Mouse (Mus musculus) adrenal gland, adult (tissue): Measurements from ENCODE around the gene Cym.
A peak's percentile ranks its signal among the peaks of the same experiment; 100 is the strongest.

Experiments used
- DNase-seq, 2 experiments: peaks; one replicate each; pipeline ENCODE4 v3.0.0; 2022 to 2023; ENCODE audit warnings: low spot score in 1 of 2; ENCODE audit not compliant: inconsistent age in 2 of 2

Gene Cym

GRCm38 (mm10) chr3:107229221-107229620 lies 7.7 kb upstream of the Cym start:
- no peak for DNase-seq

DNA sequence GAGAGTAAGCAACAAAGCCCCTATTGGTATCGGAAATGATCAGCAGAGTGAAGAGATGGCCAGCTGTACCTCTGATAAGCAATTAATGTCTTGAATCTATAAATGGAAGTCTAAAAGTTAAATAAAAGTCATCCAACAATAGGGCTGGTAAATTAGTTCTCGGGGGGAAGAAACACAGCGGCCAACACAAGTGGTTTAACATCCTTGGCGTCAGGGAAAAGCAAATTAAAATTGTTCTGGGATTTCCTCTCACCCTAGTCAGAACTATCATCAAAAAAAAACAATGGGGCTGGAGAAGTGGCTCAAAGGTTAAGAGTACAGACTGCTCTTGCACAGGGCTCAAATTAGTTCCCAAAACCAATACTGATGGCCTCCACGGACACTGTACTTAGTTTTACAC lies 4.3 kb upstream of the Cym start:
- DNase-seq: no peak

DNA sequence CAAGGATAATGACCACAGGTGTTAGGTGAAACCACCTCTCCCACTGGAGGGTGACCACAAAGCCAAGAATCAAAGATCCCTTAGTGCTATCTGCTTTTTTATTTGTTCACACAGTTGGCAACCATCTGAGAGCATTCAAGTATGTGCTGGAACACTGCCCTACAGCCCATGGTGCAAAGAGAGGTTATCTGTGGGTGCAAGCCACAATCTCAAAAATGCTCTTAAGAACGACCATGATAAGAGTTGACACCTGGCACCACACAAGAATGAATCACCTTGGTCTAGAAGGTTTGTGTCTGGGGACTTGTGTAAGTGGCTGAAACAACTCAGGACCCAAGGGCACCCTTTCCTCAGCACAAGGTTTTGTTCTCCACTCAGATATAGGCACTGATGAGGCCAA lies 1.7 kb upstream of the Cym start:
- no peak for DNase-seq

DNA sequence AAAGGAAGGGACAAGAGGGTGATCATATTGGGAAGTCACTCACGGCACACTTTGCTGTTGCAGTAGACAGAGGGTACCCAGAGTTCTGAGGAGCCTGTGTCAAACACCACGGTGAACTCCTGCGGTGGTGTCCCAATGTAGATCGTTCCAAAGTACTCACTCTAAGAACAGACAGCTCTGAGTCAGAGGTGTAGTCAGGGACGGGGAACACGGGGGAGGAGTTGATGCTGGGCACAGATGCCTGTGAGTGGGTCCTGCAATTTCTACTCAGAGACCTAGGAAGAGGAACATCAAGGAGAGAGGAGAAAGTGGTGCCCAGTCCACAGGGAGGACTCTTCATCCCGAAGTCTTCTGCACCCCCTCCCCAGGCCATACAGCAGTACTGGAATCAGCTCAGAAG lies 3.0 kb downstream of the Cym start:
- DNase-seq: no peak

- no peak for DNase-seq
These were observed 4.4 kb downstream of the Cym start for GRCm38 (mm10) chr3:107217101-107217480.

DNA sequence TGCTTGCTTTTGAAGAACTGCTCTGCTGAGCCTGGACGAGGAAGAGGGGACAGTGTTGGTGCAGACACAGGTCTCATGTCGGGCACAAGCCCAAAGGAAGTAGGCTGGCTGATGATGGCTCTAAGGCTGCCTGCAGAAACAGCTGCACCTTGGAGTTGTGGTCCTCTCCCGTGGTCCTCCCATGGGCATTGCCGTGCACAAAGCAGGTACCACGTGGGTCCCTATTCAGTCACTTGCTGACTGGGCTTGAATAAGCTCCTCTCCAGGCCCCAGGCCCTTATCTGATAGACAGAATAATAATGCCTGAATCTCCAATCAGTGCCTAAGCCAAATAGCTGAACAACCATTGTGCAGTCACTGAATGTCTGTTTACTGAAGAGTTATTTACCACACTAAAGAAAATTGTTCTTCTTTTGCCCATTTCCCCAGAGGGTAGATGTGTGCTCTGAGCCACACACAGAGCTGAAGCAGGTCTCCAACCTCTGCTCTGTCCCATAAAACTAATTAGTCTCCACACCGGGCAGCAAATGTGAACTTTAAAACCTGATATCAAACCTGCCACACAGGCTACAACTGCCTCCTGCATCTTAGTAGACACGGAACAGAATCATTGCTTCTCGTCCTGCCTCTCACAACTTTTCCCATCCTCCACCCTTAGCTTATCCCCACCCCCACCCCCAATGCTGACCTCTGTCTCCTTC lies 5.0 kb downstream of the Cym start:
- DNase-seq: no peak

- DNase-seq: no peak
These were observed 6.9 kb downstream of the Cym start for GRCm38 (mm10) chr3:107214606-107215005.

DNA sequence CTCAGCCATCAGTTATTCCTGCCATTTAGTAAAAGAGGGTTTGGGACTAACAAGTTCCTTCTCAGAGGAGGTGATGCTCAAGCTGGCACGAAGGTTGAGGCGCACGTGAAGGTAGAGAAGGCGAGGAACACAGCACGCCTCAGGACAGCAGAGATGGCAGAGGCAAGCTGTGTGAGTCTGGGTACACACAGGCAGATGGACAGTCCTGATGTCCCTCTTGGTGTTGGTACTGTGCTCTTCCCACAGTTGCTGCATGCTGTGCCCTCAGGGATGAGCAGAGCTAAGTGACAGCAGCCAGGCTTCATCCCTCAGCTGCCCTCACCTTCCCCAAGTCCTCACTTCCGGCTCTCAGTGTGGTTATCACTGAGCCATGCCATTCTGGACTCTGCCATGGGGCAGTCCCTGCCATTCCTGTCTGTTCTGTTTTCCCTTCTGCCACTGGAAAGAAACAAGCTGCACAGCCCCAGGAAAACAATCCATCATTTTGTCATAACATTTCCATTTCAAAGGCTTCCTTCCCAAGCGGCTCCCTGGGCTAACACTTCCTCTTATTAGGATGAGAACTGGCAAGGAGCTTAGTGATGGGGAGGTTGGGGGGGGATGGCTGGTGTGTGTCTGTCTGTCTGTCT lies 13.8 kb downstream of the Cym start:
- peak; percentile 14 to 43 for DNase-seq

GRCm38 (mm10) chr3:107206490-107207150 lies 14.9 kb downstream of the Cym start:
- DNase-seq: peak in 1 of 2 experiments; percentile 25

- DNase-seq: peak; percentile 61 to 87
These were observed 15.5 kb downstream of the Cym start for GRCm38 (mm10) chr3:107205994-107206393.

DNA sequence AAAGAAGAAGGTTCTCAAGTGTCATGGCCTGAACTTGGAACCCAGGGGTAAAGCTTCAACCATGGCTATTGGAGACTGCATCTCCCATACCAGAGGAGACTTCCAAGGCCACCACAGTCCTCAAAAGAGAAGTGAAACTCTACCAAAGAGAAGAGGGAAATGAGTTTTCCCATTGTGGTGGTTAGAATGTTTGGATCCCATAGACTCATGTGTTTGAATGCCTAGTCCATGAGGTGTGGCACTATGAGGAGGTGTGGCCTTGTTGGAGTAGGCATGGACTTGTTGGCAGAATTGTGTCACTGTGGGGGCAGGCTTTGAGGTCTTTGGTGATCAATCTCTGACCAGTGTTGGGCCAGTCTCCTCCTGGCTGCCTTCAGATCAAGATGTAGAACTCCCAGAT lies 16.4 kb downstream of the Cym start:
- no peak for DNase-seq

DNA sequence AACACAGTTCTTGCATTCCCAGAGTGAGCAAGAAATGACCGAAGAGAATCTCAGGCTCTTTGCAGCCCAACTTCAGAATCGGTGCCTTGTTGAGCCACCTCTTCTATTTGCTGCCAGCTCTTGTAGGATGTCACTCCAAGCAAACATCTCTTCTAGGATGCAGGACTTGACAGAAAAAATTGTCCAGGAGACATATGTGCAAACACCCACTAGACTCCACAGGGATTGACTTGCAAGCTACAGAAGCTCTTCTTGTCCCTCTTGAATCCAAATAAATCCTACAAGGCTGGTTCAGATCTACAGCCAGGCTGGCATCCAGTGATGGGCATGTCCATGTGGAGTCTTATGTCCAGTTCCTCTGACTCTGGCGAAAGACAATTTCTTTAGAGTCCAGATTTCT lies 17.1 kb downstream of the Cym start:
- DNase-seq: no peak

DNA sequence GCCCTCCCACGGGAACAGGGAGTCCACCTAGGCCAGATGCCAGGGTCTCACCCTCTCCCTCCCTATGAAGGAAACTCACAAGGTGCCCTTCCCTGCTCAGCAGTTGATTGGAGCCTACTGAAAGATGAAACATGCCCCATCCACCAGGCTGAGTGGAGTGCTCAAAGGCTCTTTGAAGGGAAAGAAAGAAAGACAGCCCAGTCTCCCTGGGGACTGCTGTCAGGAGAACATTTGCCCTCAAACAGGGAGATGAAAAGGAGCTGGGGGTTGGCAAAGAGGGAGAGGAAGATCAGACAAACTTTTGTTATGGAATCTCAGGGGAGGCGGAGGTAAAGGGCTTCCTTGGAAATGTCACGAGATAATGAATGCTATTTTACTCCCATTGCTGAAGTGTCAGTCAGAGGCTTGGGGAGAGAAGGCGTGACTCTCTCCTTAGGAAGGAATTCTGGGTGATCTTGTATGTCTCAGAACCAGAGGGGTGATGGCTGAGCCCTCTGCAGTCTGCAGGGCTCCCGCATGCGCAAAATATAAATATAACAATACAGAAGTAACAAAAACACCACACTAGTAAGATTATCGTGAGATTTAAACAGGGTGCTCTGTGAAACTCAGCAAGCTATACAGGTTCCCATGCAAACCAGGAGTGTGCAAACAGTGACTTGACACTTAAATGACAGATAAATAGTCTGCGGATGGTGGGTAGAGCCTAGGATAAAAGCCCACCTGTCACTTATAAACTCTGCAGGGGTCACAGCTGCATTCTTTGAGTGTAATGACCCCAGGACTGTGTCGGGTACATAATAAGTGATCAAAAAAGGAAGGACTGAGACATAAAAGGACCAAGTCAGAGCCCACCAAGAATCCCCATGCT lies 20.0 kb downstream of the Cym start:
- DNase-seq: no peak

DNA sequence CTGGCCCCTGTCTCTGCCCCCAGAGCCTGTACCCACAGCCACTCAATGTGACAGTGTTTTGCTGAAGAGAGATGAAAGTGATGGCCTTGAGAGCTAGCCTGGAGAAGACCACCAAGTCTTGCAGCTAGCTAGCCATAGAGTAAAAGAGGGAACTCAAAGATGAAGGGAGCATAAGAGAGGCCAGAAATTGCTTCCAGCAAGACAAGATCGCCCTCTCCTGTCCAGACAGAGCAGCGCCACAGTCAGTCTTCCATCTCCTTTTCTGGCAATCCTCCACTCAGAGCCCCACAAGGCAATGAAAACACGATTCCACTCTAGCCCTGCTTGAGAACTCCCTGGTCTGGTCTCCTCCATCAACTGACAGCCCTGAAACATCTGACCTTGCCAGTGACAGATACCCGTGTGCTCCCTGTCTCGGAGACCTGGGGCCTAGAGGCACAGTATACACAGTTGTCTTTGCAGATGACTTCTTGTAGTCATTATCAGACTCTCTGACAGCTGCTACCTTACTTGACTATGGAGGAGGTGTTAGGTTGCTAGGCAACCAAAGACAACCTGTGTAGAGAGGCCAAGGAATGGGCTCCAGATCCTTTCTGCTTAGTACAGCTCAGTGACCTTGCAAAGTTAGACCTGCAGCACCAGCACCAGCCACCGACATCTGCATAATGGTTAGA lies 33.2 kb downstream of the Cym start:
- DNase-seq: peak in 1 of 2 experiments; percentile 58

- no peak for DNase-seq
These were observed 34.5 kb downstream of the Cym start for GRCm38 (mm10) chr3:107187022-107187421.

DNA sequence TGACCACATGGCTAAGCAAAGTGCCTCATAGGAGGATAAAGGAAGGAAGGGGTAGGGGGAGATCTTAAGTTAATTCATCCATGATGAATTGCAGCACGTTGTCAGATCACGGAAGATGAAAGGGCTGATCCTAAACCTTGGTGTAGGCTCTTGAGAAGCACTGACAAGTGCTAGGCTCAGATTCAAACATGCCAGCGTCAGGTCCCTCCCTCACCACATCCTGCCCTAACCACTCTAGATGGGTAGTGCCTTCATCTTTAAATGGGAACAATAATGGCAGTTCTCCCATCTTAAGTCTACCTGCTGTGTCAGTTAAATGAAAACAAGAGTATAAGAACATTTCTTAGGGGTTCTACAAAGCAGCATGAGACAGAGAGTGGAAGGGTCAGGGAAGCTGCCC lies 35.9 kb downstream of the Cym start:
- DNase-seq: no peak

DNA sequence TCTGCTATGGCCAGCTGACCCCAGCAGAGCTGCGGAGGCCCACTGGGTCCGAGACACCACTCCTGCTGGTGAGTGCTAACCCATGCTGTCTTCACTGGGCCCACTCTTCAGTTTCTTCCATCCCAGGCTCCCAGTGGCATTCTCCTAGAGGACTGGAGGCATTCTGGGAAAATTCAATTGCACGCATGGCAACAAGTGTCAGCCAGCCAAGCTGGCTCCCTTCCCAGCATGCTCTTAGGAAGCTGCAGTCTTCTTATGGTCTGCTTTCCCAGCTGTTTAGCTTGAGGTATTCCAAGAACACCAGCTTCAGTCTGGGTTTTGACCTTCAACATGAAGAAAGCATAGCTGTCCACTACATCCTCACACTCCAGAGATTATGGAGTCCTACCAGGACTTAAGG lies 38.4 kb downstream of the Cym start:
- DNase-seq: no peak

GRCm38 (mm10) chr3:107182756-107183155 lies 38.8 kb downstream of the Cym start, which contains the start of gene Kcna10:
Gene Kcna10, plus strand, starts transcription at chr3:107183056.
- no peak for DNase-seq

DNA sequence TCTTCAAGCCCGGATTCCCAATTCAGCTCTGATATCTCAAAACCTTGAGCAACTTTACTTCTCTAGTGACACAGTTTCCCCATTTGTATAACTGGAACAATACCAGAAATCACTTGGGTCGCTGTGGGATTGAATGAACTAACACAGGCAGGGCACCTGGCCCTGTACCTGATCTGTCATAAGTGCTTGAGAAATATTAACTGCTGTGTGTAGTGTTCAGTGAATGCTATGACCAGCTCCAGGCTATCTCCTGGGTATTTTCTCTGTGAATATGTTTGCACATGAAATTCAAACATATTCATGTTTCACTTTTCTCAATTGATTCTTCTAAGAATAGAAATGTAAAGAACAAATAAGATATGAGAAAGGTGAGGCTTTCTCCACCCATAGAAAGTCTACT lies 40.7 kb downstream of the Cym start:
- DNase-seq: no peak

DNA sequence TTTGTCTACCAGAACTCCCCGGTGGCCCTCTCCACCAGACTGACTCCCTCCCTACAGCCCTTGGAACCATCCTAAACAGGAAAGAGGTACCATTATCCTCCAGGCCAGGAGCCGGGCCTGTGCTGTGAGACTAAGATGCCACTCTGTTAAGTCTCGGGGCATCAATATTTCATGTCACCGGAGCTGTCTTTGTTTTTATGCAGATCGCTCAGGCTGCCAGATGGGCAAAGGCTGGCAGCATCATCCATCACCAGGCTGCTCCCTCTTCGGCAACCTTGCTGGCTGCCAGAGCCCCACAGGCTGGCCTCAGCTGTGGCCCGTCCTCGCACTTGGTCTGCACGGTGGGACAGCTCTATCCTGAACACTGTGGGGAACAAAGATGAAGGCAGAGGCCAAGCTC lies 45.0 kb downstream of the Cym start:
- no peak for DNase-seq

DNA sequence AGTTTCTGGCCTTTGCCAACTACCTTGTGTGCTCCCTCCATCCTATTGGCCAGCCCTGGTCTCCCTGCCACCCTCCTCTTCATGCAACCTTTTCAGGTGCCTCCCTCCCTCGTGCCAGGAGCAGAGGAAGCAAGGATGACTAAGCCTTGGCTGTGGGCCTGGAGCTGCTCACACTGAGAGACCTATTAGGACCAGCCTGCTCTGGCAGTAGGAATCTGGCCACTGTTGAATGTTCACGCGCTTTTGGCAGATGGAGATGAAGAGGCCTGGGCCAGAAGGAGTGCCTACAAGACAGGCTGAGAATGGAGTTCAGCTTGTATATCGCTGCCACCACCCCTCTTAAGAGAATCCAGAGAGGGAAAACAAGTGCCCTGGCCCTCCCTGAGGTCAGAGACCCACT lies 46.0 kb downstream of the Cym start:
- peak; percentile 11 to 38 for DNase-seq
